Mouse (Mus musculus) right cerebral cortex, postnatal 14 days (tissue): ENCODE measurements around the gene Trpm1.

ENCODE experiments used
- DNase-seq: peaks from one replicate; pipeline ENCODE4 v3.0.0; 2022

Gene Trpm1

DNA sequence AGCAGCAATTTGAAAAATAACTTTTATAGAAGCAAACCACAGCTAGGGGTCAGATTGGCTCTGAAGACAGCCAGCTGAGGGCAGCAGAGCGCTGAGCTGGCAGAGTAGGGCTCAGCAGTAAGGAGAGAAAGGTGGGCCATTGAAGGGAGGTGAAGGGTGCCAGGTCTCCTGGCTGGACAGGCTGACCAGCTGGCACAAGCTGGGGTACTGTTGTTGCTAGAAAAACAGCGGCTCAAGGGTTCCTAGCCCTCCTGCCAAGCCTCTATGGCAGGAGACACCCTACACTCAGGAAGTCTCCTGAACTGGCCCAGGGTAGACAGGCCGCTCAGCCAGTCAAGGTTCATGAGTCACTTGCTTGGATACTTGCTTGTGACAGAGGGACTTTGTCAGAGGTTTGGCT, 11.4 kb downstream of the Trpm1 start:
- DNase-seq = peak; percentile 66

DNA sequence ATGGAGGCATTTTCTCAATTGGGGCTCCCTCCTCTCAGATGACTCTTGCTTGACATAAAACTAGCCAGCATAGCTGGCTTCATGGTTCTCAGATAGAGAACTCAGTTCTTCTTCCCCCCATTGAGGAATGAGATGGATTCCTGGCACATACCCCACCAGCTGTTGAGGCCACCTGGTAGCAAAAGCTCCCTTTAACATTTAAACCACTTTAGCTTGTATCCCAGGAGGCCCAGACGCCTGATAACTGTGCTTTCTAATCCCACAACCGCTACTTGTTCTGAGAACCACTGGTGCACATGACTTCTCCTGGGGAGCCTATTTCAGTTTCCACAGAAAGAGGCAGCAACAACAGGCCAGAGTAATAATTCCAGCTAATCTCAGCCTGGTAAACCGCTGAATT, 12.4 kb downstream of the Trpm1 start:
- no peak for DNase-seq

DNA sequence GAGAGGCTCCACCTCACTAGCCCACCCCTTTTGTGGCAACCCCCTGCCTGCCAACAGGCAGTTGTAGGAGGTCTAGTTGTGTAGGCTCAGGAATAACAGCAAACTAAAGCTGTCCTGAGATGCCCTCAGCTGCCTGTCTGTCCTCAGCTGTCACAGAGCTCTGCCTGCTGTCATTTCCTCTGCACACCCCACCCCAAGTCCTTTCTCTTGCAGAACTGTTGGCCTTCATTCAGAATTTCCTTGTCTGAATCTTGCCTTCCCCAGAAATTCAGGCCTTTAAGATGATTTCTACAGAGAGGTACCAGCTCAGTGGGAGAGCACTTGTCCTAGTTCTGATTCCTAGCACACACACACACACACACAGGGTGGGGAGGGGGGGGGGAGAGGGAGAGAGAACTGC, 13.1 kb downstream of the Trpm1 start:
- DNase-seq = no peak

DNA sequence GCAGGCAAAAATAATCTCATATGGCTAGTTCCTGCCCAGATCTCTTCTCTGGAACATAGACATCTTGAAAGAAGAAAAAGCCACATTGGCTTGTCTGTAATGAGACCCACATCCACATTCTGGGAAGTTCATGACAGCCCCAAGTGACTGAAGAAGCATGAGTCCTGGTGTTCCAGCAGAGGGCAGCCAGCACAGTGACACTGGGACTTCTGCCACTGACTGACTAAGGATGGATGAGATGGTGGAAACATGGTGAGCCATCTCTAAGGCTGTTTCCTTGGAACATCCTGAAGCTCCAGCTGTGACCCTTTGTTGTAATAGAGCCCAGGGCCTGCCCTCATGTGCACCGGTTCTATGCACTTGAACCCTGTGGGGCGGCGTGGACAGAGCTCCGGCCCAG, 25.7 kb downstream of the Trpm1 start:
- no peak for DNase-seq

DNA sequence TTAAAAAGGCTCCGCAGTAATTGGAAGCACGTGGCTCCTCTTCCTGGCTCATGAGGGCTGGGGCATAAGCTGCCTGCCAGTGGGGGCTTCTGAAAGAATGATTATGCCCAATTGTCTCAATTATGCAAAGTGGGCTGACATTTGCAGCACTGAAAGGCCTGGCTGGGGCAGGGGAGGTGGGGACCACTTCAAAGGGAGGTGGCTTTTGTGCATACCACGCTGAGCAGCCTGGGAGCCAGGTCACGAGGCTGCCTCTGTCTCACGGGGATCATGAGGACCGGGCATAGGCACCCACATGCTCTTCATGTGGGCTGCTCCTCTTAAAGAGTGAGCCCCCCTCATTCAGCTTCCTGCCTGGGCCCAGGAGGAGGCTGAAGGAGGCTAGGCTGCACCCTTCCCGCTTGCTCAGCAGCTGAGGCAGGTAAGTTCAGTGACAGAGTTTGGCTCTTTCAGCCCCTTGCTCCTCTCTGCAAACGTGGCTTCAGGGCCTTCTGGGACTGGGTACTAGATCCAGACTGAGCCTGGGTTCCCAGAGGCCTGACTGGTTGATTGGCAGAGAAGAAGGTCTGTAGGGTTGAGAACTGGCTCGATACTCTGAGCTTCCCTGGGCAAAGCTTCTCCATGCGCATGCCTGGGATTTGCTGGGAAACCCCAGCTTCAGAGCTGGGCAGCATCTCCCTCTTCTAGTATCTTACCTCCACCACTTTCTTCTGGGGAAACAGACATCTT, 31.7 kb downstream of the Trpm1 start:
- no peak for DNase-seq

DNA sequence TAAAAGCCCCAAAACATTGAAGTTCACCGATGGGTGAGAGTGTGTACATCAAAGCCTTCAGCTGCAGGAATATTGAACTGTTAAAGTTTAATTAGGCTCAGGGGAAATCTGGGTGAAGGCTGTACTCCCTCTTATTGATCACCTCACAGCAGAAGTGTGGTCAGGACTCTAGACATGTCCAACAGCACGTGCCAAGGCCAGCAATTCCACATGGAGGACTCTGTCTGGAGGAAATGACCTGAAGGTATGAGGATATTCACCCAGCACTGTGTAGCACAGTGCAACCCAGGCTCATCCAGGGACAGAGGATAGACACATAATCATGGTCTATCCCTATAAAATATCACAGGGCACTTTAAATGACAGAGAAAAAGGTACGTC, 32.3 kb downstream of the Trpm1 start:
- no peak for DNase-seq

DNA sequence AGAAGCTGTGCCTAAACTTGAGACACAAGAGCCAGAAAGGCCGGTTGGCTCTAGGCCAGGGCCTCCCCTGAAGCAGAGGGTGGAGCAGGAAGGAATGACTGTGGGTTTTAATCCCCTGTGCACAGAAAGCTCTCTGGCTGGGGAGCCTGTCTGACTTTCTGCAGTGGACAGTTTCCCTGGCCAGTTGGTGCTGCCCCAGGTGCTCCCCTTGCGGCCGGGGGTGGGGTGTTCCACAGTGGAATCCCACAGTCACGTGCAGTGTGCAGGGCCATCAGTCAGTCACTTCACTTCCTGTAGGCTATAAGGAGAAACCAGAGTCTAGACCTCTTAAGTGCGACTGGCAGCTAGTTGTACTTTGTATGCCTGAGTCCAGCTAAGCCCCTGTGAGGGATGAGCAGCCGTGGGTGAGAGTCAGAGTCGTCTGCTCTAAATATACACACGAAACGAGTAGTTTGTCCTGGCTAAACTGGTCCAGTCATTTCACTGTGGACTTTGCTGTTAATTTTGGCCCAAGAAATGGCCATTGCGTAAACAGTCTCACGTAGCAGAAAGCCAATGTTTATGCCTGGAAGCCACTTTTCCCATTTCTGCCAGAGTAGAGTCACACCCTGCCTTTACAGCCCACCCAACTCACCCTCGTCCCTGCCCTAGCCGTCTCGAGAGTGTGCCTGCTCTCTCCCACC, 38.8 kb downstream of the Trpm1 start:
- DNase-seq = peak; percentile 40

DNA sequence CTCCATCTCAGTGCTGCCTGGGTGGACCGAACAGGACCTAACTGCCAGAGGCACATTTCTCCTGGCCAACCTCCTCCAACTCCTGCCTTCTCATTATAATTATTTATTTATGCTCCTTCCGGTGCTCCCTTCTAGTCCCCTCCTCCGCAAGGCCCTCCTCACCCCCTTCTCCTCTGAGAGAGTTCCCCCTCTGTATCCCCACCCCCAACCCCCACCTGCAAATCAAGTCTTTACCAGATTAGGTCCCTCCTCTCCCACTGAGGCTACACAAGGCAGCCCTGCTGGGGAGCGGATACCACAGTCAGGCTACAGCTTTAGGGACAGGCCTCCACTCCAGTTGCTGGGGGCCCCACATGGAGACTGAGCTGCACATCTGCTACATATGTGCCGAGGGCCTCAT, 39.8 kb downstream of the Trpm1 start:
- no peak for DNase-seq

DNA sequence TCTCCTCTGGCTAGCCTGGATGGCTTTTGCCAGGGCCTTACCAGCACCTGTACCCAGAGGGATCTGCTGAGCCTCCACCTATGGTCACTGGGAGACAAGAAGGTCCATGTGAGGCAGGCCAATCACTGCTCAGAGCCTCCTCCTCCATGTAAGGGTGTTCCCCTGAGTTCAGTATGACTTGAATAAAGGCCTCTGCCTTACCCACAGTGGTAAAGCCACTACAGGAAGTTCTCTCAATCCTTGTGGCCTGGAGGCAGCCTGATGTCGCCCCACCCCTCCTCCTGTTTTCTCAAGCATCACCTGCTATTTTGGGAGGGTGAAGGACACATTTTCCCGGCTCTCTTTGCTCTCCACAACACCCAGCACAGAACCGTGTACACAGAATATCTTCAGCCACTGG, 42.5 kb downstream of the Trpm1 start:
- no peak for DNase-seq

DNA sequence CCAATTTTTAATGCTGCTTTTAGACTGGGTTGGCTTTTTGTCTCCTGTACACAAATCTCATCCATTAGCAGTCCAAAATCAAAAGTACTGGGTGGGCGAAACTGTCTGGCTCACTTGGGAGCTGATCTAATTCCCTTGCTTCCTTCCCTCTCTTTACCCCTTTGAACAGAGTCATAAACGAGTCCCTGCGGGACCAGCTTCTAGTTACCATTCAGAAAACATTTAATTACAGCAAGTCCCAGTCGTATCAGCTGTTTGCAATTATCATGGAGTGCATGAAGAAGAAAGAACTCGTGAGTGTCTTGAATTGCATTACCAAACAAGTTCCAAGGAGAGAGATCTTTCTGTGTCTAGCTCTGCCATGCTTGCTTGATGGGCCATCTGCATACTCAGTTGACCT, 55.1 kb downstream of the Trpm1 start:
- DNase-seq = no peak

DNA sequence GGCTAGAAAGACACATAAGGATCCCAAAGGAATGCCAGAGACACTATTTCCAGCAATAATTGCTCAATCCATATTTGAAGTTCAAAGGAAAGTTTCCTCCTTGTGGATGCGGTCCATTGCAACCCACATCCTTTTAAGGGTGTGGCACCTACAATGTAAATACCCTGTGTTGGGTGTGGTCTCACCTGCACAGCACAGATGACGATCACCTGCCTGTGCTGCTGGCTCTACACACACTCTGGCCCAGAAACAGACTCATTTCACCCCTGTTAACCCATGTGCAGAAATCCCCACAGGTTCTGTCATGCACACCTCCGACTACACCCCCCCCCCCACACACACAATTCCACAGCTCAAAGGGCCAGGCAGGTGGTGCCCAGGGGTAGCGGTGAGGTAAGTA, 59.2 kb downstream of the Trpm1 start:
- DNase-seq = no peak

DNA sequence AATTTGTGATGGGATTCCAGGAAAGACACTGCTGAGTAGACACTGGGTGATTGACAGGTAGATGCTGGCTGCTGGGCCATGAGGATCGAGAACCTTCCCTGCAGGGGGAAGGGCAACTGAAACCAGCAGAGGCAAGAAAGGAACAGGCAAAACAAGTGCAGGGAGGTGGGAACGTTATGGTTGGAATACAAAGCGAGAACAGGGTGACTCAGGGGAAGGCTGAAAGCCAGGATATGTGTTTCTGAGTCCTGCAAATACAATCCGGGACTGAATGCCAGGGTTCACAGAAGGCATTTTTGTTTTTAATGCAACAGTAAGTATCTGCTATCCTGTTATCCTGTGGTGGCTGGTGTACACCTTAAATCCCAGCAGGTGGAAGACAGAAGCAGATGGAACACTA, 60.4 kb downstream of the Trpm1 start:
- DNase-seq = no peak

DNA sequence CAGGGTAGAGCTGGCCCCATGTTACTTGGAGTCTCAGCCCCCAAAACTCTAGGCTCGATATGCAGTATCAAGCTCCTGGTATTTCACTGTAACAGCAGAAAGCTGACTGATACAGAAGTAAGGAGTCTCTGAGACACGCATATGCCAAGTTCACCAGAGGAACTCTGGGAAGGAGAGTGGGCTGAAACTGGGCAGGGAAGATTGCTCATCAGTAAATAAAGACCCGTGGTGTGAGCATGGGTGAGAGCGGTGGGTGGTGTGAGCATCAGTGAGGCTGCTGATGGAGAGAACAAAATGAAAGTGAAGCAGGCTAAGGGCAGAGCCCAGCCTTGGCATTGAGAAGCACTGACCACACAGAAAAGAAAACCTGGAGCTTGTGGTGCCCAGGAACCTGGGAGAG, 62.0 kb downstream of the Trpm1 start:
- DNase-seq = no peak

DNA sequence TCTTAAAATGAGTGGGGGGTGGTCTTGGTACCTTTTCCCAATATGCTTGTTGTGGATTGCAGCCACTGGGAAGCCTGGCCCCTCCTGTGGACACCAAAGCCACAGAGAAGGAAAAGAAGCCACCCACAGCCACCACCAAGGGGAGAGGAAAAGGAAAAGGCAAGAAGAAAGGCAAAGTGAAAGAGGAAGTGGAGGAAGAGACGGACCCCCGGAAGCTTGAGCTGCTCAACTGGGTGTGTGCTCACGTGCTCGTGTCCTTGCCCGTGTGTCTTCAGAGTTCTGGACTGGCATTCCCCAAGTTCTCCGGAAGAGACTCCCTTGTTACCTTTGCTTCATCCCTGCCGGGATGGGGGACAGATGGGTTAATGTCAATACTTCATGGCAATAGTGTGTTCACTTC, 63.8 kb downstream of the Trpm1 start:
- DNase-seq = no peak

DNA sequence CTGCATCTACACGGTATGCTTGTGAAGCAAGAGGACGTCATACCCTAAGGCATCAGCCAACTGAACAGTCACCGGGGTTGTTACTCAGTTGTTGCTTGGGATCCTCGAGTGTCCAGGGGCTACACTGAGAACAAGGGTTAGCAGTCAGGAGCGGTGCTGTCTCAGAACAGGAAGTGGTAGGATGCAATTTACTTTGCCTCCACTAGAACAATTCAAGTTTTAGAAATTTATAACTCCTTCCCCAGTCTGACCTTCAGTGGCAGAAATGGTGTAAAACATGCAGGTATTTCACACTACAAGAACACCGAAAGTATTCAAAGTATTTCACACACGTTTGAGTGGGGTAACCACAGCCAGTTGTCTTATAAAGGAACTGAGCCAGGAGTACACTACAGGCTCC, 66.1 kb downstream of the Trpm1 start:
- no peak for DNase-seq

DNA sequence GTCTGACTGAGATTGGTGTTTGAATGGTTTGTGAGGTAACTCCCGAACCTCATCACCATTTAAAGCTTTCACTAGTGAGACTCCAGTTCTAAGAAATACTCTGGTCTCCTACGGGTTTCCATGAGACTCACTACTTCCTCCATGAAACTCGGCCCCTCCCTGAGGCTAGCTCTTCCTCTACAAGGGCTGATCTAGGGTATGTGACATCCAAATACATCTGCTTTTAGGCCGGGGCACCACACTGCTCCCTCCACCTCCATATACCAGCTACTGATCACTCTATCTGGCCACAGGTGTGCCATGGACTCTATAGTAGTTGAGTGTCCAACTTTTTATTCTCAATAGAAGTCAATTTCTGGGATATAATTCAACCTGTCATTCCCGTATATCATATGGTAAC, 69.6 kb downstream of the Trpm1 start:
- no peak for DNase-seq

DNA sequence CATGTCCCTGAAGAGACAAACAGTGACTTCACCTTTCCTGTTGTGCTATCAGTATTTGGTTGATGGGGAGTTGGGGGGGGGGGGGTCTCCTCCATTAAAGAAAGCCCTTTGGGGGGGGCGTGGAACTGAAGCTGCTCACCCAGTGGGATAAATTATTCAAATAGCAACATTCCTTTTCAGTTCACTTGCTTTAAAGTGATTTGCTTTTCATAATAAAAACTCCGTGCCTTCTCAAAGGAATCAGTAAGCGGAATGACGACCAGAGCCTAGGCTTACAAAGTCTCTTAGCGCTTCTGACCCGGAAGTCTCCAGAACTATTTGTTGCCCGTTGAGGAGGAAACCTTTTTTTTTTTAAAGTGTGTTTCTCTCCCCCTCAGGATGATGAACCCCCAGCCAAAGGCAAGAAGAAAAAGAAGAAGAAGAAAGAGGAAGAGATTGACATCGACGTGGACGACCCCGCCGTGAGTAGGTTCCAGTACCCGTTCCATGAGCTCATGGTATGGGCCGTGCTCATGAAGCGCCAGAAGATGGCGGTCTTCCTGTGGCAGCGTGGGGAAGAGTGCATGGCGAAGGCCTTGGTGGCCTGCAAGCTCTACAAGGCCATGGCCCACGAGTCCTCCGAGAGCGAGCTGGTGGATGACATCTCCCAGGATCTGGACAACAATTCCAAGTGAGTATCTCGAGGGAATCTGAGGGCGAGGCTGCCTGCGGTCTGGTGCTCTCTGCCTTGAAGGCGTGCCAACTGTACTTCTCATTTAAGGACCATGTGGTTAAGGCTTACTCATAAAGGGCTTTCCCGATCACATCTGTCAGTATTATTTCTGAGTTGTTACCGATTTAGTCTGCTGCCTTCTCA, 72.9 kb downstream of the Trpm1 start:
- DNase-seq = no peak

DNA sequence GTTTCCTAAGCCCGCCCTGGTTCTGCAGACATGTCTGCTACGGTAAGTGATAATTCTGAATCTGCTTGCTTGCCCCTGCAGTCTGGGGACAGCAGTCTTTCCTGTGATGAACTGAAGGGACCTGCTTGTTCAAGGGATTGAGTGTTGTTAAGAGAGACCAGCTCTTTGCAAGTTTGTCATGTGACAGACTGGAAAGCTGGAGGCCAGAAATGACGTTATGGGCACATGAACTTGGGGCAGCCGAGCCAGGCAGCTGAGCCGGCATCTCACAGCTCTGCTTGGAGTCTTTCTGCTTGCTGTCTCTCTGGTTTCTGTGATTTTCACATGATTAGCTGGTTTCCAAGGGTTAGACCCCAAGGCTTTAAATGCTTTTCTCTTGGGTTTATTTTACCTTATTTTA, 74.0 kb downstream of the Trpm1 start:
- no peak for DNase-seq

DNA sequence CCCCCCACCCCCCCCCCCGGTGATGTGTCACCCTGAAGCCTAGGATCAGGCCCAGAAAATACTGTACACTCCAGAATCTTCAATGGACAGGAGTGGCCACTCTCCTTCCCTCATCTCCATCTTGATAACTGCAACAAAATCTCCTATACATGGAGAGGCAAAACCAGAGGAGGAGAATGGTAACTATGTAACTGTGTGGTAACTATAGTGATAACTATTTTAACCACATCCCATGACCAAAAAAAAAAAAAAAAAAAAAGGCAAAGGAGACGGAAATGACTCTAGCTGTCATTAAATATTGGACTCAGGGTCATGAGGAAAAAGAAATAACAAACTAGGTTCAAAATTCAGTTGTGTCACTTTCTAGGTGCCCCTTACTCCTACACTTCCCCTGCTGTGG, 74.7 kb downstream of the Trpm1 start:
- no peak for DNase-seq

DNA sequence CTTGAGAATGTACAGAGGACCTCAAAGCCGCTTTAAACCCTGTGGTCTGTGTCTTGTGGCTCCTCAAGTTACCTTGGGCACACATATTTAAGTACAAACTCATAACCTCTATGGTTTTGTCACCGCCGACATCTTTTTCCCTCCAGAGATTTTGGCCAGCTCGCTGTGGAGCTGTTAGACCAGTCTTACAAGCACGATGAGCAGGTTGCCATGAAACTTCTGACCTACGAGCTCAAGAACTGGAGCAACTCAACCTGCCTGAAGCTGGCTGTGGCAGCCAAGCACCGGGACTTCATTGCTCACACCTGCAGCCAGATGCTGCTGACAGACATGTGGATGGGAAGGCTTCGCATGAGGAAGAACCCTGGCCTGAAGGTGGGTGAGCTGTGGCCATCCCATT, 76.3 kb downstream of the Trpm1 start:
- DNase-seq = no peak

DNA sequence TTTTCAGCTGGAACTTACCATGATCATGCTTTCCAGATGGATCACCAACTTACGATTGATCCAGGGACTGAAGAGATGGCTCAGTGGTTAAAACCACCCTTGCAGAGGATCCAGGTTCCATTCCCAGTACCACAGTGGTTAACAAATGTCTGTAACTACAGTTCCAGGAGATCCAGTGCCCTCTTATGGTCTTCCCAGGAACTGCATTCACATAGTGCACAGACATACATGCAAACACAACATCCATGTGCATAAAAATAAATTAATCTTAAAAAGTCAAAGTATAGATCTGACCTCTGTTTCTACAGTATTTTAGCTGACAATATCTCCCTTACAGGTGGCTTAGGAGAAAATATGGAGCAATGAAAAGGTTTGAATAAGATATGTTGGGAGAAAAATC, 77.4 kb downstream of the Trpm1 start:
- no peak for DNase-seq

DNA sequence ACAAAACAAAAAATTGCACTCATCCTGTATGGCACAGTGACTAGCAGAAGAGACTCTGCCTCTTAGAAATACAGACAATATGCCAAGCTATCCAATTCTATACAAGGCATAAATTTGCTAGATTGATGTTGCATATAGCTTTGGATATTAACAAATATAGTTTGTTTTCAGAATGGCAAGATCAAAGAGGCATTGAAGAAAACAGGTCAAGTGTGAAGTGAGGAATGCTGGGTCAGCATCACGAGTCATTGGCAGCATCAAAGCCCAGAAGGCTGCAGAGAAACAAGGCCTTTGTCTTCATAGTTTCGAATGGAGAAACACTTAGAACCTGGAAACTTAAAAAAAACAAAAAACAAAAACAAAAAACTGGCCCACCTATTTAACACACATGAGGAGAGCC, 78.4 kb downstream of the Trpm1 start:
- no peak for DNase-seq

DNA sequence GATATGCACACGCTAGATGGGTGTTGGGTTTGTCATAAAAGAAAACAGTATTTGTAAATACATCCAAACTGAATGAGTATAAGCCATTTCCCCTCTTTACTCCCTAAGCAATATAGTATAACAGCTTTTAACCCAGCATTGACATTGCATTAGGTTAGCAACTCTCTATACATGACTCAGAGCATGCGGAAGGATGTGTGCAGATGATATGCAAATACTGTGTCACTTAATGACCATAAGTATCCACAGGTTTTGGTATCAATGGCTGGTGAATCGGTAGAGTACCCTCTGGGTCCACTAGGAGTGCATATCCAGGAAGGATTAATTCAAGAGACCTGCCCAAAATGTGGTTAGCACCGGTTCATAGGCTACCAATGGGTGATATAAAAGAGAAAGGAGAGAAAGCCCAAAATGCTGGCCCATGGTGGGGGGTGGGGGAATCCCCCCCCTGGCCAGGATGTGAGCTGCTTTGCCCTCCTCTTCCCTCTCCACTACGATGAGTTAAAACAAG, 80.7 kb downstream of the Trpm1 start:
- no peak for DNase-seq

DNA sequence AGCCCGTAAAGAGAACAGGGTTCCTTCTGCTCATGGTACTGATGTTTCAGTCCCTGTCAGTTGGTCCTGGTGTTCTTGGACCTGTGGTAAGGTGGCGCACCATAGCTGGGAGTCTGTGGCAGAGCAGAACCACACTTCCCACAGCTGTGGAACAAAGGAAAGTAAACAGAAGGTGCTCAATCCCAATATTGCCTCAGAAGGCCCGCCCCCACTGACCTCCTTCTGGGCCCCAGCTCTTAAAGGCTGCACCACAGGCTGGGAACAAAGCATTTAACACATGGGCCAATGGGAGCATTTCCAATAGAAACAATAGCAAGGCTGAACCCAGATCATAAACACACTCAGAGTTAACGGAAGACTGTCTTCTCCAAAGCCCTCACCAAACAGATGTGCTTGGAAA, 82.9 kb downstream of the Trpm1 start:
- no peak for DNase-seq
